Mouse (Mus musculus) liver, embryonic 14 days (tissue): ENCODE measurements around the gene Slc9a2. TPM values are rescaled to one million over a fixed set of nuclear protein-coding genes. Genes with fewer than 3 reads are reported as not detected.

ENCODE experiments used
- polyA plus RNA-seq: library from polyadenylated mRNA; depleted of rRNA; stranded (reverse); fragments of >200 nt; gene quantifications from 2 replicates; pipeline ENCODE4 v1.2.3, GENCODE M21; 2012; rRNA removed

Slc9a2 gene
- under 0.01 TPM in 1 of 2 replicates, not detected in the other for polyA plus RNA-seq

GRCm38 (mm10) chr1:40680067-40680867 is at the start of gene Slc9a2:
Gene Slc9a2, plus strand, starts transcription at chr1:40680574.

GRCm38 (mm10) chr1:40790324-40791141 is 110.2 kb downstream of the Slc9a2 start, which contains the start of gene Mfsd9:
Gene Mfsd9, minus strand, starts transcription at chr1:40790687.

GRCm38 (mm10) chr1:40805351-40805750 is 125.0 kb downstream of the Slc9a2 start, which contains the start of gene Tmem182:
Gene Tmem182, plus strand, starts transcription at chr1:40805601.

Other genes starting within 250 kb of the Slc9a2 start
- 0.09 TPM in 2 replicates for gene Il18r1, start 215.0 kb upstream of the Slc9a2 start, polyA plus RNA-seq
- gene Il18rap, start 165.2 kb upstream of the Slc9a2 start, polyA plus RNA-seq: 0.48 and 0.92 TPM in 2 replicates
- not detected in 2 replicates for gene Slc9a4, start 100.5 kb upstream of the Slc9a2 start, polyA plus RNA-seq
- gene Mfsd9, start 110.1 kb downstream of the Slc9a2 start, polyA plus RNA-seq: 0.28 and 0.41 TPM in 2 replicates
- 0.01 and 0.14 TPM in 2 replicates for gene Tmem182, start 125.0 kb downstream of the Slc9a2 start, polyA plus RNA-seq